Mouse (Mus musculus): ENCODE measurements at regions not wholly inside any gene's neighbourhood (a gene's known extent, or its start where the extent isn't known, plus 50 kb on each side); places are given as distances from the start of the nearest gene placed in this dataset.

GRCm38 (mm10) chr10:122576171-122577063 lies 102.1 kb upstream of the Ppm1h start:
- Histone ChIP-seq H3K4me2 (replicated peaks; ENCODE audit: low read depth, low read length) (no peak overlapping the region), H3K27ac (ENCODE audit: low read depth, low read length) (no peak overlapping the region), H3K27me3 (ENCODE audit: control insufficient read depth, insufficient read depth, low read length) (no peaks in the 10 kb centered on the region), H3K4me1 (ENCODE audit: control insufficient read depth, insufficient read depth, low read length) (peaks cover 8% of the 10 kb centered on the region; the same call in 1 of the 2 replicates), H3K9me3 (ENCODE audit: control insufficient read depth, low read length) (no peaks in the 10 kb centered on the region), H3K9ac (ENCODE audit: low read depth, low read length) (no peak overlapping the region), H3K4me3 (ENCODE audit: low read length) (no peak overlapping the region), H3K36me3 (ENCODE audit: control insufficient read depth, insufficient read depth, low read length) (no peaks in the 10 kb centered on the region)
- no peak for ATAC-seq (ENCODE audit: low FRiP score, low TSS enrichment)
- WGBS: 89% methylated on average over 8 of the region's 8 CpGs

- Histone ChIP-seq H3K9ac (ENCODE audit: low read depth, low read length) (no peak overlapping the region), H3K27ac (ENCODE audit: low read depth, low read length) (no peak overlapping the region), H3K9me3 (ENCODE audit: control insufficient read depth, low read length) (no peaks in the 10 kb centered on the region), H3K4me3 (ENCODE audit: low read length) (no peak overlapping the region), H3K4me1 (ENCODE audit: control insufficient read depth, insufficient read depth, low read length) (peaks cover 7% of the 10 kb centered on the region; the same call in 1 of the 2 replicates), H3K4me2 (replicated peaks; ENCODE audit: low read depth, low read length) (no peak overlapping the region), H3K27me3 (ENCODE audit: control insufficient read depth, insufficient read depth, low read length) (no peaks in the 10 kb centered on the region), H3K36me3 (ENCODE audit: control insufficient read depth, insufficient read depth, low read length) (no peaks in the 10 kb centered on the region)
- WGBS: 63% methylated on average over 24 of the region's 24 CpGs
- no peak for ATAC-seq (ENCODE audit: low FRiP score, low TSS enrichment)
Observed at GRCm38 (mm10) chr10:122578209-122579001, 100.2 kb upstream of the Ppm1h start.

GRCm38 (mm10) chr10:122581096-122581495 lies 97.5 kb upstream of the Ppm1h start:
- ATAC-seq (ENCODE audit: low FRiP score, low TSS enrichment): no peak
- Histone ChIP-seq H3K9ac (ENCODE audit: low read depth, low read length) (no peak overlapping the region), H3K9me3 (ENCODE audit: control insufficient read depth, low read length) (no peaks in the 10 kb centered on the region), H3K4me3 (ENCODE audit: low read length) (no peak overlapping the region), H3K27ac (ENCODE audit: low read depth, low read length) (no peak overlapping the region), H3K27me3 (ENCODE audit: control insufficient read depth, insufficient read depth, low read length) (no peaks in the 10 kb centered on the region), H3K36me3 (ENCODE audit: control insufficient read depth, insufficient read depth, low read length) (no peaks in the 10 kb centered on the region), H3K4me1 (ENCODE audit: control insufficient read depth, insufficient read depth, low read length) (no peaks in the 10 kb centered on the region), H3K4me2 (replicated peaks; ENCODE audit: low read depth, low read length) (no peak overlapping the region)
- 89% methylated on average over 7 of the region's 7 CpGs for WGBS

- 73% methylated on average over 3 of the region's 3 CpGs for WGBS
- Histone ChIP-seq H3K27ac (ENCODE audit: low read depth, low read length) (no peak overlapping the region), H3K4me3 (ENCODE audit: low read length) (no peak overlapping the region), H3K36me3 (ENCODE audit: control insufficient read depth, insufficient read depth, low read length) (no peaks in the 10 kb centered on the region), H3K4me1 (ENCODE audit: control insufficient read depth, insufficient read depth, low read length) (no peaks in the 10 kb centered on the region), H3K4me2 (replicated peaks; ENCODE audit: low read depth, low read length) (no peak overlapping the region), H3K27me3 (ENCODE audit: control insufficient read depth, insufficient read depth, low read length) (no peaks in the 10 kb centered on the region), H3K9me3 (ENCODE audit: control insufficient read depth, low read length) (no peaks in the 10 kb centered on the region), H3K9ac (ENCODE audit: low read depth, low read length) (no peak overlapping the region)
- ATAC-seq (ENCODE audit: low FRiP score, low TSS enrichment): no peak
Observed at GRCm38 (mm10) chr10:122587541-122587940, 91.0 kb upstream of the Ppm1h start.

GRCm38 (mm10) chr10:122599511-122599910 lies 79.1 kb upstream of the Ppm1h start:
- ATAC-seq (ENCODE audit: low FRiP score, low TSS enrichment): no peak

GRCm38 (mm10) chr10:122602394-122602793 lies 76.2 kb upstream of the Ppm1h start:
- H3K27ac ChIP-seq (ENCODE audit: low read depth, low read length): no peak overlapping the region
- WGBS: 60% methylated on average over 6 of the region's 6 CpGs
- no peaks in the 10 kb centered on the region for H3K36me3 ChIP-seq (ENCODE audit: control insufficient read depth, insufficient read depth, low read length)
- H3K9me3 ChIP-seq (ENCODE audit: control insufficient read depth, low read length): no peaks in the 10 kb centered on the region
- no peaks in the 10 kb centered on the region for H3K4me1 ChIP-seq (ENCODE audit: control insufficient read depth, insufficient read depth, low read length)
- H3K4me3 ChIP-seq (ENCODE audit: low read length): no peak overlapping the region
- H3K9ac ChIP-seq (ENCODE audit: low read depth, low read length): no peak overlapping the region
- no peak overlapping the region for H3K4me2 ChIP-seq (replicated peaks; ENCODE audit: low read depth, low read length)
- H3K27me3 ChIP-seq (ENCODE audit: control insufficient read depth, insufficient read depth, low read length): no peaks in the 10 kb centered on the region
- ATAC-seq (ENCODE audit: low FRiP score, low TSS enrichment): no peak

More at GRCm38 (mm10) chr10:122599511-122599910, 79.1 kb upstream of the Ppm1h start:
- no peaks in the 10 kb centered on the region for H3K36me3 ChIP-seq (ENCODE audit: control insufficient read depth, insufficient read depth, low read length)
- H3K4me1 ChIP-seq (ENCODE audit: control insufficient read depth, insufficient read depth, low read length): no peaks in the 10 kb centered on the region
- no peak overlapping the region for H3K27ac ChIP-seq (ENCODE audit: low read depth, low read length)
- no peaks in the 10 kb centered on the region for H3K27me3 ChIP-seq (ENCODE audit: control insufficient read depth, insufficient read depth, low read length)
- no peak overlapping the region for H3K4me3 ChIP-seq (ENCODE audit: low read length)
- H3K9me3 ChIP-seq (ENCODE audit: control insufficient read depth, low read length): no peaks in the 10 kb centered on the region
- H3K4me2 ChIP-seq (replicated peaks; ENCODE audit: low read depth, low read length): no peak overlapping the region
- no peak overlapping the region for H3K9ac ChIP-seq (ENCODE audit: low read depth, low read length)
- WGBS: 90% methylated on average over 2 of the region's 2 CpGs

GRCm38 (mm10) chr10:122603960-122604359 lies 74.6 kb upstream of the Ppm1h start:
- H3K9ac ChIP-seq (ENCODE audit: low read depth, low read length): no peak overlapping the region
- no peak overlapping the region for H3K4me3 ChIP-seq (ENCODE audit: low read length)
- no peak overlapping the region for H3K4me2 ChIP-seq (replicated peaks; ENCODE audit: low read depth, low read length)
- H3K27me3 ChIP-seq (ENCODE audit: control insufficient read depth, insufficient read depth, low read length): no peaks in the 10 kb centered on the region
- WGBS: 82% methylated on average over 1 of the region's 1 CpGs
- H3K36me3 ChIP-seq (ENCODE audit: control insufficient read depth, insufficient read depth, low read length): no peaks in the 10 kb centered on the region
- no peaks in the 10 kb centered on the region for H3K4me1 ChIP-seq (ENCODE audit: control insufficient read depth, insufficient read depth, low read length)
- no peaks in the 10 kb centered on the region for H3K9me3 ChIP-seq (ENCODE audit: control insufficient read depth, low read length)
- ATAC-seq (ENCODE audit: low FRiP score, low TSS enrichment): no peak
- H3K27ac ChIP-seq (ENCODE audit: low read depth, low read length): no peak overlapping the region

- no peak overlapping the region for H3K4me2 ChIP-seq (replicated peaks; ENCODE audit: low read depth, low read length)
- peak overlapping the region; percentile 62; the same call in 1 of the 2 replicates for H3K27ac ChIP-seq (ENCODE audit: low read depth, low read length)
- no peaks in the 10 kb centered on the region for H3K36me3 ChIP-seq (ENCODE audit: control insufficient read depth, insufficient read depth, low read length)
- peaks cover 12% of the 10 kb centered on the region; the same call in 1 of the 2 replicates for H3K4me1 ChIP-seq (ENCODE audit: control insufficient read depth, insufficient read depth, low read length)
- H3K4me3 ChIP-seq (ENCODE audit: low read length): no peak overlapping the region
- H3K27me3 ChIP-seq (ENCODE audit: control insufficient read depth, insufficient read depth, low read length): no peaks in the 10 kb centered on the region
- H3K9me3 ChIP-seq (ENCODE audit: control insufficient read depth, low read length): no peaks in the 10 kb centered on the region
- no peak; the same call in 1 of the 2 replicates for ATAC-seq (ENCODE audit: low FRiP score, low TSS enrichment)
- WGBS: 72% methylated on average over 2 of the region's 2 CpGs
- H3K9ac ChIP-seq (ENCODE audit: low read depth, low read length): no peak overlapping the region
Observed at GRCm38 (mm10) chr10:122613281-122613680, 65.3 kb upstream of the Ppm1h start.

- Histone ChIP-seq H3K4me3 (ENCODE audit: low read length) (no peak overlapping the region), H3K4me2 (replicated peaks; ENCODE audit: low read depth, low read length) (no peak overlapping the region), H3K36me3 (ENCODE audit: control insufficient read depth, insufficient read depth, low read length) (no peaks in the 10 kb centered on the region), H3K9ac (ENCODE audit: low read depth, low read length) (no peak overlapping the region), H3K27ac (ENCODE audit: low read depth, low read length) (peak overlapping the region; percentile 62), H3K4me1 (ENCODE audit: control insufficient read depth, insufficient read depth, low read length) (peaks cover 13% of the 10 kb centered on the region; the same call in 1 of the 2 replicates), H3K27me3 (ENCODE audit: control insufficient read depth, insufficient read depth, low read length) (no peaks in the 10 kb centered on the region), H3K9me3 (ENCODE audit: control insufficient read depth, low read length) (no peaks in the 10 kb centered on the region)
- peak; percentile 89 for ATAC-seq (ENCODE audit: low FRiP score, low TSS enrichment)
- WGBS: 25% methylated on average over 2 of the region's 2 CpGs
Observed at GRCm38 (mm10) chr10:122613891-122614290, 64.7 kb upstream of the Ppm1h start.

Measured in kidney, embryonic 14.5 days (tissue).